Mouse (Mus musculus) forebrain, postnatal 0 days (tissue): Measurements from ENCODE around the gene Ift52. TPM values are rescaled to one million over a fixed set of nuclear protein-coding genes. Genes with fewer than 3 reads are reported as not detected.
A peak's percentile ranks its signal among the peaks of the same experiment; 100 is the strongest.
"Not testable (repeated sequence)": the region's sequence is repeated elsewhere in the genome, so short reads cannot be mapped to it uniquely, and the experiment has no call there.

Source experiments
- ATAC-seq: fragments of 200-750 bp; cut with Nextera tagmentation; 2 replicates; pipeline ENCODE4 v1.8.0; 2017; ENCODE audit warnings: mild to moderate bottlenecking, moderate library complexity
- DNase-seq: peaks from one replicate; pipeline ENCODE4 v3.0.0-alpha.2; 2015
- H3K27ac ChIP-seq: fragments of 300-500 bp; sonication (generic); 2 replicates; pipeline ENCODE4 v1.5.1; 2014; ENCODE audit warnings: low read depth, mild to moderate bottlenecking, antibody characterized with exemption, low read length, moderate library complexity, mixed read lengths
- H3K27me3 ChIP-seq: fragments of 300-500 bp; sonication (generic); 2 replicates; pipeline ENCODE4 v1.6.1; 2014; ENCODE audit warnings: mild to moderate bottlenecking, low read length, mixed read lengths; ENCODE audit not compliant: insufficient read depth
- H3K36me3 ChIP-seq: fragments of 300-500 bp; sonication (generic); 2 replicates; pipeline ENCODE4 v1.6.1; 2014; ENCODE audit warnings: mild to moderate bottlenecking, moderate library complexity; ENCODE audit not compliant: insufficient read depth
- H3K4me1 ChIP-seq: fragments of 300-500 bp; sonication (generic); 2 replicates; pipeline ENCODE4 v1.6.1; 2014; ENCODE audit warnings: antibody characterized with exemption; ENCODE audit not compliant: insufficient read depth
- H3K4me2 ChIP-seq: fragments of 300-500 bp; sonication (generic); 2 replicates; pipeline ENCODE4 v1.6.1; 2014; ENCODE audit warnings: low read depth, mild to moderate bottlenecking, moderate library complexity
- H3K4me3 ChIP-seq: fragments of 300-500 bp; sonication (generic); 2 replicates; pipeline ENCODE4 v1.5.1; 2014; ENCODE audit warnings: low read depth, low read length, mixed read lengths
- H3K9ac ChIP-seq: fragments of 300-500 bp; sonication (generic); 2 replicates; pipeline ENCODE4 v1.6.1; 2014; ENCODE audit warnings: mild to moderate bottlenecking
- H3K9me3 ChIP-seq: fragments of 300-500 bp; sonication (generic); 2 replicates; pipeline ENCODE4 v1.6.1; 2016; ENCODE audit warnings: low read length
- CTCF ChIP-seq: sonication (generic); IDR thresholded peaks from 2 replicates; pipeline ENCODE4 v1.5.1; 2016; ENCODE audit warnings: antibody characterized with exemption, control low read depth, low read depth
- WGBS: fragments of 180-500 bp; shearing (Covaris S2); extraction: QIAGEN DNeasy Blood & Tissue Kit; methylation state at CpG from one replicate; pipeline ENCODE4 v1.1.7; 2014; 5-methylcytosine and 5-hydroxymethylcytosine counted together
- polyA plus RNA-seq: library from polyadenylated mRNA; unstranded; fragments of >200 nt; fragmentation: Nextera tagmentation; extraction: Ambion mirVana; gene quantifications from 2 replicates; pipeline ENCODE4 v1.2.1, GENCODE M21; 2015
- total RNA-seq: library from RNA; depleted of rRNA; stranded (reverse); fragments of >200 nt; gene quantifications from 2 replicates; pipeline ENCODE4 v1.2.3, GENCODE M21; 2014

The Ift52 gene
- total and polyA plus RNA-seq, 2 experiments from 2014 or later = 21.3 to 31.4 TPM

DNA sequence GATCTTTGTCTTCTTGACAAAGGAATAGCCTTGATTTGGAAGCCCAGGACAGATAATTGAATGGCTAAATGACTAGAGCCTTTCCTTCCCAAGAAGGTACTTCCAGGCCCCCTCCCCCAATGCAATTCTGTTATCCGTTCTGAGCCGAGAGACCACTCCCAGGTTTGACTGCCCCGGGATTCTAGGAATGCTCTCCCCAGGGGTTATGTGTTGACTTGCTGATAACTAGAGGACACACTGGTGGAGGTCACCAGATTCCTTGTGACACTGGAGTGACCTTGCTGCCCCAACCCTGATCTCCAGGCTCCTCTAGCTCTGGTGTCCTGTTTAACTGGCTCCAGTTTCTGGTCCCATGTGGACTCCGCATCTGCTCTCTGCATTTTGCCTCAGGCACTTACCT is 34.9 kb downstream of the Ift52 start:
- 50% methylated on average over 4 of the region's 4 CpGs for WGBS

DNA sequence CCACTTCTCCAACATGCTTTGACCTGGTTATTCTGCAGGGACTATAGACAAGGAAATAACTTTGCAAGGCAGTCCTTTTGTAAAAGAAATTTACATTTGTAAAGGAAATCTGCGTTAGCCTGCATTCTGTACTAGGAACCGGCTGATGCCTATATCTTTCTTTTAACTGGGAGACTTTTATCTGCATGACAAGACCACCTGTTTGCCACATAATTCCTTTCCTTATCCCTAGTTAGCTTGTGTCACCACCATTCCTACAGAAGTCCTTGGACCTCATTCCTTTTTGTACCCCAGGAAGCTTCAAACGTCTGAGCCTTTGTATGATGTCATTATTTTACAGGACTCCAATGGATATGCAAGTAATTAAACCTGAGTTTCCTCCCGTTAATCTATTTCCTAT is 35.7 kb downstream of the Ift52 start:
- ATAC-seq = no peak
- no peaks in the 10 kb centered on the region for H3K9me3 ChIP-seq
- H3K27ac ChIP-seq = no peak overlapping the region
- 37% methylated on average over 4 of the region's 4 CpGs for WGBS
- H3K9ac ChIP-seq = no peak overlapping the region
- H3K27me3 ChIP-seq = no peaks in the 10 kb centered on the region
- no peak overlapping the region for H3K4me2 ChIP-seq
- no peak for TF ChIP-seq CTCF
- no peaks in the 10 kb centered on the region for H3K36me3 ChIP-seq
- H3K4me1 ChIP-seq = peaks cover 9% of the 10 kb centered on the region; the same call in 1 of the 2 replicates
- H3K4me3 ChIP-seq = no peak overlapping the region
- no peak for DNase-seq

More for the DNA sequence above, 34.9 kb downstream of the Ift52 start:
- ATAC-seq (no peak), DNase-seq (no peak)
- Histone ChIP-seq H3K4me1 (peaks cover 9% of the 10 kb centered on the region; the same call in 1 of the 2 replicates), H3K4me3 (no peak overlapping the region), H3K27me3 (no peaks in the 10 kb centered on the region), H3K4me2 (no peak overlapping the region), H3K36me3 (peaks cover 3% of the 10 kb centered on the region; the same call in 1 of the 2 replicates), H3K9me3 (no peaks in the 10 kb centered on the region), H3K27ac (no peak overlapping the region), H3K9ac (no peak overlapping the region)
- TF ChIP-seq CTCF = no peak

DNA sequence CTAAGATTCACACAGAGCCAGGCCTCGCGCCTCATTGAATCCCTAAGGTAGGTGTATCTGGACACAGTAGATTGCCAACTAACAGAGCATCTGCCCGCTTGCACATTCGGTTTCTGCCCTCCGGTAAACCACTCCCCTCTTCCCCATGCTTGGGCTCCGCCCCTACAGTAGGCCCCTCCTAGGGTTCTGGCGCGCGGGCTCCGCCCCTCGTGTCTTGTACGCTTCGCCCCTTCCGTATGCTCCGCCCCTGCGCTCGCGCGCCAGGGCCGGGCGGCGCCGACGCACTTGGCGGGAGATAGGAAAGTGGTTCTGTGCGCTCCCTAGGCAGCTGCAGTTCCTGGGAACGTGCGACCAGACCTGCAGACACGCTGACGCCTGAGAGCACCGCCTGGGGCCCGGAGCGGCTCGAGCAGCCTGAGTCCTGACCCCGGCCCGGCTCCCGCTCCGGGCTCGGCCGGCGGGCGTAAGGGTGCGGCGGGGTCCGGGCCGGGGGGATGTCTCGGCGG is 37.2 kb downstream of the Ift52 start, which contains the start of gene Mybl2:
Gene Mybl2, plus strand, starts transcription at position 353 of the 506 bp plus-strand sequence.
- no peaks in the 10 kb centered on the region for H3K9me3 ChIP-seq
- H3K4me2 ChIP-seq = peak within 1 kb of the TSS; percentile 100
- DNase-seq = peak; percentile 93
- H3K27ac ChIP-seq = no peak within 1 kb of the TSS
- H3K9ac ChIP-seq = peak within 1 kb of the TSS; percentile 39
- WGBS = under 1% methylated on average over 48 of the region's 48 CpGs
- TF ChIP-seq CTCF = no peak
- H3K27me3 ChIP-seq = no peaks in the 10 kb centered on the region
- peak within 1 kb of the TSS; percentile 53 for H3K4me3 ChIP-seq
- peaks cover 9% of the 10 kb centered on the region; the same call in 1 of the 2 replicates for H3K4me1 ChIP-seq
- peak; percentile 100 for ATAC-seq
- no peaks in the 10 kb centered on the region for H3K36me3 ChIP-seq

DNA sequence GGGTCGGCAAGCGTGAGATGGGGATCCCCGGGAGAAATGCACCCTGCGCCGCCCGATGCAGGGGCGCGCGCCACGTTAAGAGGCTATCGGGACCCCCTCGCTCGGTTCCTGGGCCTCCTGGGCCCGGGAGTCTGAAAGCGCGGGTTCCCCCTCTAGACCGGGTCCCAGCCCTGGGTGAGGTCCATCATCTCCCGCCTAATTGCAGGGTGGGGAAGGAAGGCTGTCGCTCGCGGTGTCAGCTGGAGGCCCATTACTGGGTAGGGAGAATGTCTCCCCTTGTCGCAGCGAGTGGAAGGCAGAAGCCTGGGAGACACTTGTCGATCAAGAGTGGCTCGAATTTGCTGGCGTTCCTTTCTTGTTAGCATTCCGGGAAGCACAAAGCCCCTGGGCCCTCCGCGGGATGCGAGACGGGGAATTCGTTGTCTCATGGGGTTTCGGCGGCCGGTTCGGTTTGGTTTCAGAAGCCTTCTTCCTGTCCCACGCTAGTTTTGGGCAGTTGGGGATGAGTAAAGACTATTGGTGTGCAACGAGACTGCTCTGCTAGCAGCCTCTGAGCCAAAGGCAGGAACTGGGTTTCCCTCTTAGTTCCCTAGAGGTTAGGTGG is 37.8 kb downstream of the Ift52 start:
- no peak for TF ChIP-seq CTCF
- DNase-seq = no peak
- Histone ChIP-seq H3K36me3 (no peaks in the 10 kb centered on the region), H3K27ac (no peak overlapping the region), H3K9me3 (no peaks in the 10 kb centered on the region), H3K4me2 (peak overlapping the region; percentile 100), H3K9ac (peak overlapping the region; percentile 39; the same call in 1 of the 2 replicates), H3K27me3 (no peaks in the 10 kb centered on the region), H3K4me3 (peak overlapping the region; percentile 53), H3K4me1 (peaks cover 9% of the 10 kb centered on the region; the same call in 1 of the 2 replicates)
- ATAC-seq = no peak
- under 1% methylated on average over 35 of the region's 38 CpGs for WGBS

DNA sequence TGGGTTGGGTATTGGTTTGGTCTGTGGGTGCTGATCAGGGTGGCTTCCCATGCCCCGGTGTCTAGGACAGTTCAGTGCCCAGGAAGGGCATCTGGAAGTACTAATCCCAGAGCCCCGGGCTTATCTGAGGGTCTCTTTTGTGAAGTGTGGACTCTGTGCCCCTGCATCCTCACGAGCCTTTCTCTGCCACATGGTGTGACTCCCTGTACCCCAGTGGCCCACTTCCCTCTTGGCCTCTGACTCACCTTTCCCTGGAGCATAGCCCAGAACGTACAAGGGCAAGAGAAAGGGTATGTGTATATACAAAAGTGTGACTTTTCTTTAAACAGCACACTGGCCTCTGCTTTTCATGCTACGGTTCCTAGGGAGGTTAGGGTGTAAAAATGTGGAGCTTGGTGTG is 38.6 kb downstream of the Ift52 start:
- Histone ChIP-seq H3K9me3 (no peaks in the 10 kb centered on the region), H3K4me2 (no peak overlapping the region), H3K4me1 (peaks cover 9% of the 10 kb centered on the region; the same call in 1 of the 2 replicates), H3K36me3 (no peaks in the 10 kb centered on the region), H3K27ac (no peak overlapping the region), H3K9ac (no peak overlapping the region), H3K4me3 (no peak overlapping the region), H3K27me3 (no peaks in the 10 kb centered on the region)
- TF ChIP-seq CTCF = no peak
- DNase-seq (no peak), ATAC-seq (no peak)
- 25% methylated on average over 5 of the region's 5 CpGs for WGBS

DNA sequence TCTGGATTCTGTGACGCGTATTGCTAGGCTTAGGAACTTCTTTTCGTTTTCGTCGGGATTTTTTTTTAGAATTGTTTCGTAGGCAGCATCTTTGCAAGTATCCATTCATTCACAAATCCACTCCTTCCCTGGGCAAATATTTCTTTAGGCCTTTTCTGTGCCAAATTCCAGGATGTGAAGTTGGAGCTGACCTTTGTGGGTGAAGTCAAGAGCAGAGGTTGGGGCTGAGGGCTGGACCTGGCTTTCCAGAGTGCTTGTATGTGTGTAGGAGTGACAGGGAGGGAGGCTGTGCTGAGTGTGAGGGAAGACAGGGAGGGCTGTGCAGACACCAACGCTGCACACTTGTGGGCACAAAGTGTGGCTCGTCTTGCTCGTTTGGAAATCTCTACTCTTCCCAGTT is 39.4 kb downstream of the Ift52 start:
- H3K4me2 ChIP-seq = no peak overlapping the region
- no peak overlapping the region for H3K9ac ChIP-seq
- TF ChIP-seq CTCF = no peak
- no peaks in the 10 kb centered on the region for H3K9me3 ChIP-seq
- no peak overlapping the region for H3K4me3 ChIP-seq
- no peak overlapping the region for H3K27ac ChIP-seq
- ATAC-seq = no peak
- H3K36me3 ChIP-seq = no peaks in the 10 kb centered on the region
- peaks cover 9% of the 10 kb centered on the region; the same call in 1 of the 2 replicates for H3K4me1 ChIP-seq
- WGBS = 84% methylated on average over 9 of the region's 9 CpGs
- H3K27me3 ChIP-seq = no peaks in the 10 kb centered on the region
- no peak for DNase-seq

DNA sequence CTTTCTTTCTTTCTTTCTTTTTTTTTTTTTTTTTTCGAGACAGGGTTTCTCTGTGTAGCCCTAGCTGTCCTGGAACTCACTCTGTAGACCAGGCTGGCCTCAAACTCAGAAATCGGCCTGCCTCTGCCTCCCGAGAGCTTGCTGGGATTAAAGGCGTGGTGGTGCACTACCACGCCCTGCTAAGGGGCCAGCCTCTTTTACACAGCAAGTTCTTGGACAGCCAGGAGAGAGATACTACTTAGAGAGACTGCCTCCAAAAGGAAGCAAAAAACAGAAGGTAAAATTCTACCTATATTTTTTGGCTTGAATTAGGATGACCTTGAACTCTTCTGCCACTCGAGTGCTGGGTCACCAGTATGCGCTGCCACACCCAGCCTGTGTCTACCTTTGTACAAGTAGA is 41.8 kb downstream of the Ift52 start:
- H3K4me1 ChIP-seq, DNase-seq, H3K27ac ChIP-seq, H3K4me2 ChIP-seq, ATAC-seq, H3K27me3 ChIP-seq, H3K36me3 ChIP-seq, H3K9me3 ChIP-seq, H3K4me3 ChIP-seq, H3K9ac ChIP-seq: not testable (repeated sequence)
- WGBS = 93% methylated on average over 7 of the region's 7 CpGs
